Mouse (Mus musculus) neural tube, embryonic 13.5 days (tissue): ENCODE data around the gene Fanca. TPM values are rescaled to one million over a fixed set of nuclear protein-coding genes. Genes with fewer than 3 reads are reported as not detected.
A peak's percentile ranks its signal among the peaks of the same experiment; 100 is the strongest.
"Not testable (repeated sequence)": the region's sequence is repeated elsewhere in the genome, so short reads cannot be mapped to it uniquely, and the experiment has no call there.

ENCODE experiments used
- ATAC-seq: fragments of 200-750 bp; cut with Nextera tagmentation; 2 replicates; pipeline ENCODE4 v1.8.0; 2017; ENCODE audit warnings: low read depth, mild to moderate bottlenecking, moderate TSS enrichment, moderate library complexity
- H3K27ac ChIP-seq: fragments of 300-500 bp; sonication (generic); replicated peaks from 2 replicates; pipeline ENCODE4 v1.5.1; 2015; ENCODE audit warnings: moderate library complexity, mild to moderate bottlenecking, inconsistent platforms
- H3K27me3 ChIP-seq: fragments of 300-500 bp; sonication (generic); 2 replicates; pipeline ENCODE4 v1.6.1; 2015; ENCODE audit warnings: mild to moderate bottlenecking, inconsistent platforms
- H3K36me3 ChIP-seq: fragments of 300-500 bp; sonication (generic); 2 replicates; pipeline ENCODE4 v1.6.1; 2015; ENCODE audit warnings: mild to moderate bottlenecking, inconsistent platforms
- H3K4me1 ChIP-seq: fragments of 300-500 bp; sonication (generic); replicated peaks from 2 replicates; pipeline ENCODE4 v1.6.1; 2015; ENCODE audit warnings: inconsistent platforms
- H3K4me2 ChIP-seq: fragments of 300-500 bp; sonication (generic); 2 replicates; pipeline ENCODE4 v1.6.1; 2015; ENCODE audit warnings: inconsistent platforms, mild to moderate bottlenecking, moderate library complexity
- H3K4me3 ChIP-seq: fragments of 300-500 bp; sonication (generic); 2 replicates; pipeline ENCODE4 v1.5.1; 2015; ENCODE audit warnings: mild to moderate bottlenecking, inconsistent platforms
- H3K9ac ChIP-seq: fragments of 300-500 bp; sonication (generic); 2 replicates; pipeline ENCODE4 v1.6.1; 2015; ENCODE audit warnings: moderate library complexity, mild to moderate bottlenecking, inconsistent platforms
- H3K9me3 ChIP-seq: fragments of 300-500 bp; sonication (generic); 2 replicates; pipeline ENCODE4 v1.6.1; 2016; ENCODE audit warnings: inconsistent platforms
- WGBS: fragments of 180-500 bp; shearing (Covaris S2); methylation state at CpG from one replicate; pipeline ENCODE4 v1.1.7; 2015; 5-methylcytosine and 5-hydroxymethylcytosine counted together
- polyA plus RNA-seq: library from polyadenylated mRNA; unstranded; fragments of >200 nt; fragmentation: Nextera tagmentation; extraction: Ambion mirVana; gene quantifications from 2 replicates; pipeline ENCODE4 v1.2.1, GENCODE M21; 2015

Gene Fanca
- polyA plus RNA-seq, 1 experiment from 2014 or later = 9.3 TPM

DNA sequence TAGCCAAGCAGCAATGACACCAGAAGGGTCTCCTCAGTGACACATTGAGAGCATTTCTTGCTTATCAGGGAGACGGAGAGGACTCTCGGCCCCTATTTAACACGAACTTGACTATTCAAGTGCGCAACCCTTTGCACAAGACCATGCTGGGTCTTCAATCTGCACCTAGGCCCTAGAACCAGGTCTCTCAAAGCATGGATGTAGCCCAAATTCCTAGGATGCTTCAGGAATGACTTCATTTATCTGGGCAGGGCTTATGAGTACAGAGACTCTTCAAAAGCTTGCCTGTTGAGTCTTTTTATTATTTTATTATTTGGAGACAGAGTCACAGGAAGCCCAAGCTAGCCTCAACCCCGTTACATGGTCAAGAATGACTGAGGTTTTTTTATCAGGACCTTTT, 33.9 kb downstream of the Fanca start:
- Histone ChIP-seq H3K9ac (no peak overlapping the region), H3K4me2 (no peak overlapping the region), H3K9me3 (no peaks in the 10 kb centered on the region), H3K4me3 (no peak overlapping the region), H3K27ac (no peak overlapping the region), H3K4me1 (no peaks in the 10 kb centered on the region), H3K27me3 (no peaks in the 10 kb centered on the region), H3K36me3 (no peaks in the 10 kb centered on the region)
- no peak for ATAC-seq
- 88% methylated on average over 5 of the region's 5 CpGs for WGBS

DNA sequence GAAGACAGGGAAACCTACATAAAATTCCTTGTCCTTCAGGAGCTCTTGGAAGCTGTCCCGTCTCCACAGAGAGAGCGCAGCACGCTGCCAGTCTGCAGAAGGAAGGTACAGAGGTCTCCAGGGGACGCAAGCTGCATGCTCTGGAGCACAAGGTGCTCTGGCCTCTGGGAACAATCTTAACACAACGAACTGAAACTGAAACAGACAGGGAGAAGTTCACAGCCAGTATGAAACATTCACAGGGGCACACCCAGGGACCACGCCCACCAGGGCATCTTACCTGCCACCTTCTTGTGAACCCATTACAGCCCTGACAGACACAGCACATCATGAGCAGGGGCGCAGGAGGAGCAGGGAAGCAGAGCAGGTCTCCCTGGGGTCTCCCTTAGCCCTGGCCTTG, 34.4 kb downstream of the Fanca start:
- Histone ChIP-seq H3K27me3 (no peaks in the 10 kb centered on the region), H3K9me3 (no peaks in the 10 kb centered on the region), H3K9ac (no peak overlapping the region), H3K36me3 (no peaks in the 10 kb centered on the region), H3K4me2 (no peak overlapping the region), H3K4me1 (no peaks in the 10 kb centered on the region), H3K27ac (no peak overlapping the region), H3K4me3 (no peak overlapping the region)
- WGBS = 95% methylated on average over 7 of the region's 7 CpGs
- no peak for ATAC-seq

DNA sequence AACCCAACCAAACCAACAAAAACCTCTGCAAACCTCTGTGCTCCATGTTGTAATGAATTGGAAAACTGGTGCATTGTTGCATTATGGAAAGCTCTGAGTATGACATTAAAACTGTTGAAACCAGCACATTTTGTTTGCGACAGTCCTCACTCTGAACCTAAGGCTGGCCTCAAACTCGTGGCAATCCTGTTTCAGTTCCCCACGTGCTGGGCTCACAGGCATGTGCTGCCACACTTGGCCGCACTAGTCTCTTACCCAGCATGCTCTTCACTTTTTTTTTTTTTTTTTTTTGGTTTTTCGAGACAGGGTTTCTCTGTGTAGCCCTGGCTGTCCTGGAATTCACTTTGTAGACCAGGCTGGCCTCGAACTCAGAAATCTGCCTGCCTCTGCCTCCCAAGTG, 35.4 kb downstream of the Fanca start:
- 96% methylated on average over 5 of the region's 6 CpGs for WGBS
- not testable (repeated sequence) for ATAC-seq, H3K9me3 ChIP-seq, H3K9ac ChIP-seq, H3K27ac ChIP-seq, H3K4me1 ChIP-seq, H3K4me2 ChIP-seq, H3K4me3 ChIP-seq, H3K27me3 ChIP-seq, H3K36me3 ChIP-seq

DNA sequence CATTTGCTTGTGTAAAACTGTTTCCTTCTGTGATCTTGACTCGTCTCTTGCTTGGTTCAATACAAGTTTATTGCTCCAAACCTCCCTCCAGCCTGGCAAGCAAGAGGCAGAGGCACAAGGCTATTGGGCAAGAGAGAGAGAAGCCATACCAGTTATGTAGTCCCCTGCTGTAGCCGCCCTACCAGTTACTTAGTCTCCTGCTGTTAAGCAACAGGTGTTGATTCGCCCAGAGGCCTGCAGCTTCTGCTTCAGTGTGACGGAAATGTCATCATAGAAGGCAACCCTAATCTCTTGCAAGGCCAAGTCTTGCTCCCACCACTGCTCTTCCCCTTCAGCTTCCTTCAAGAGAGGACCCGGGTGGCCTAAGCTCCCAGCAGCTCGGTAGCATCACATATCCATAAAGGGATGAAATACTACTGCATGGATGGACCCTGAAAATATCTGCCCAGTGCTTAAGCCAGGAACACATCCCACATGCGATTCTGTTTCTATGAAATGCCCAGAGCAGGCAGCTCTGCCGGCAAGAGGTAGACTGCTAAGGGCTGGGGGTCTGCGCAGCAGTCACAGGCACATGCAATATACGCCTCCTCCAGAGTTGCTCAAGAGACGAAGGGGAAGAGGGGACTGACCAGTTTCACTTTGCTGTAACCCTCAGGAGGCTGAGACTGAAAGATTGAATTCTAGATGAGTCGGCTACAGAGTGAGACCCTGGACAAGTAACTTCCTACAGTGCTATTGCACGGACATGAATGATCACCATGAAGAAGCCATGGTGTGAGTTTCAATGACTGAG, 37.9 kb downstream of the Fanca start:
- no peak for ATAC-seq
- Histone ChIP-seq H3K36me3 (no peaks in the 10 kb centered on the region), H3K4me2 (no peak overlapping the region), H3K9me3 (no peaks in the 10 kb centered on the region), H3K27ac (no peak overlapping the region), H3K4me3 (no peak overlapping the region), H3K4me1 (no peaks in the 10 kb centered on the region), H3K9ac (no peak overlapping the region), H3K27me3 (no peaks in the 10 kb centered on the region)
- WGBS = 87% methylated on average over 13 of the region's 13 CpGs

DNA sequence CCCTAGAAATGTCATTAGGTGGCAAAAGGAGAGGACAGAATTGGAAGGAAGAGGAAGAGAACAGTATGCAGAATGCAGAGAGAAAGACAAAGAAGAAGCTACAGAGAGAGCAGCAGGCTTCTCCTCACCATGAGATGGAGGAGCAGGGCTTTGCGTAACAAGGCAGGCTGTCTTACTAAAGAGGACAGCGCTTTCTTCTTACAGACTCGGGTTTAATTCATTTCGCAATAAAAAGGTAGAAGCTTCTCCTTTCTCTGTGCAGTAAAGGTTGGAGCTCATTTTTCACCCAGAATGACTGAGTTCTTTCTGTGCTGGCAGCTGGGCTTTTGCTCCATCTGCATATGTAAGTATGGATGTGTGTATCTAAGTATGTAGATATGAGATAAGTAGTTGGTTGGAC, 38.5 kb downstream of the Fanca start:
- Histone ChIP-seq H3K27ac (no peak overlapping the region), H3K4me2 (no peak overlapping the region), H3K9ac (no peak overlapping the region), H3K4me3 (no peak overlapping the region), H3K27me3 (no peaks in the 10 kb centered on the region), H3K9me3 (no peaks in the 10 kb centered on the region), H3K36me3 (no peaks in the 10 kb centered on the region), H3K4me1 (no peaks in the 10 kb centered on the region)
- 90% methylated on average over 4 of the region's 4 CpGs for WGBS
- no peak for ATAC-seq

DNA sequence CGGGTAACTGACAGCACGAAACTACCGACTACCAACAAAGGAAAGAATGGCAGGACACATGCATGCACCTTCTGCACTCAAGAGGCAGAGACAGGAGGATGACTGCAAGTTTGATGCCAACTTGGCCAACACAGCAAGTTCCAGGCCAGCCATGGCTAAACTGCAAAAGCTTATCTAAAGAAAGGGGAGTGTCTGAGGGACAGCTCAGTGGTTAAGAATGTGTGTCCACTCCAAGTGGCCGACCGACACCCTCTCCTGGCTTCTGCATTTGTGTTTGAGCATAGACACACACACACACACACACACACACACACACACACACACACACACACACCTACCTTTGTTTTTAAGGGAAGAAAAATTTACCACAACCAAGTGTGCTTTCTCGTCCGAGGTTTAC, 39.9 kb downstream of the Fanca start:
- H3K27ac ChIP-seq = no peak overlapping the region
- 72% methylated on average over 7 of the region's 7 CpGs for WGBS
- H3K9ac ChIP-seq = 0 out of 2 replicates have a peak overlapping the region, but pooled peaks have one; percentile 3
- no peaks in the 10 kb centered on the region for H3K36me3 ChIP-seq
- H3K4me2 ChIP-seq = no peak overlapping the region
- H3K9me3 ChIP-seq = no peaks in the 10 kb centered on the region
- no peaks in the 10 kb centered on the region for H3K27me3 ChIP-seq
- no peak for ATAC-seq
- H3K4me1 ChIP-seq = no peaks in the 10 kb centered on the region
- H3K4me3 ChIP-seq = no peak overlapping the region

DNA sequence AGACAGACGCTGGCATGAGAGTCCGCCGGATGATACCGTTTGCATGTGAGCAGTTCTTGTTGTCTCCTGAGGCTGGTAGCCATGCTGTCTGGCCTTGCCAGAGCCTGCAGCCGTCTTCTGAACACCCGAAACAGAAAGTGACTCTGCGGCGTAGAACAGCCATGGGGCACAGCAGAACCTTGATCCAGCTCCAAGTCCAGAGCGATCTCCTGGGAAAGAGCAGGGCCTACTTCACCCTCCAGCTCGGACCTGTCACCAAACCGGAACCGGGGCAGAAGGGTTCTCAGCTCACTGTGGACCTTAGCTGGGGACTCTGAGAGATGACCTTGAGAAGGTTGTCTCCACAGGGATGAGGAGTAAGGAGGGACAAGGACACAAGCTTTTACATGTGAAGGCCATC, 43.3 kb downstream of the Fanca start:
- no peaks in the 10 kb centered on the region for H3K27me3 ChIP-seq
- WGBS = 93% methylated on average over 12 of the region's 12 CpGs
- ATAC-seq = no peak
- H3K4me3 ChIP-seq = no peak overlapping the region
- no peak overlapping the region for H3K4me2 ChIP-seq
- no peaks in the 10 kb centered on the region for H3K9me3 ChIP-seq
- H3K36me3 ChIP-seq = peaks cover 7% of the 10 kb centered on the region
- no peaks in the 10 kb centered on the region for H3K4me1 ChIP-seq
- no peak overlapping the region for H3K9ac ChIP-seq
- H3K27ac ChIP-seq = no peak overlapping the region

DNA sequence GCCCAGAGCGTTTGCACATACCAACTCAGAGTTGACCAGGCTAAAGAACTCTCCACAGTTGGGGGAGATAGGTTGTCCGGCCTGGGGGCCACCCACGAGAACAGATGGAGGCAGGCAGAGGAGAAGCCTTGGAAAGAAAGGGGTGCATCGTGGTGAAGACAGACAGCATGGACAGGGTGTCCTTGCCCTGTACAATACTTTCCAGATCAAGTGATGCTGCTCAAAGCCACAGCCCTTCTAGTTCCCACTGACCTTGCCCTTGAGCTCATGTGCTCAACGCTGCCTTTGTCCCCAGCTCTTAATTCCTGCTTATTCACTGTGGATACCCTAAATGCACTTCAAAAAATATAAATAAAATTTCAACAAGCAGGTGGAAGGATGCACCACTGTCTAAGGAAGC, 43.9 kb downstream of the Fanca start:
- WGBS = 89% methylated on average over 5 of the region's 5 CpGs

DNA sequence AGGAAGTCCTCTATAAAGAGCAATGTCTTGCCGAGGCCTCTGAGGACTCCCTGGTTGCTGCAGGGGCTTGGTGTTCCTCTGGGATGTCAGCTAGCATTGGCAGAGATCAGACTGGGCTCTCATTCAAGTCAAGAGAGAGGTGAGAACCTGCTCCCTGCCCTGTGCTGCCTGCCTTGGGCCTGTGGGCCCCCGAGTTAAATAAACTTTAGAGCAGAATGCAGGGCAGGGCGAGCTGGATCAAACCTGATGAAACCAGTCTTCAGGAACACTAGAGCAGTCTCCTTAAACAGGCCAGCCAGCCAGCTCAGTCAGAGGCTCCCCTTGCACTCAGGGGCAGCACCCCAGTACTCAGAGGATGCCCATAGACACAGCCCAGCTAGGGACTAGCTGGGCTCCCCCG, 46.5 kb downstream of the Fanca start:
- no peak overlapping the region for H3K4me2 ChIP-seq
- H3K4me3 ChIP-seq = no peak overlapping the region
- H3K4me1 ChIP-seq = 0 out of 2 replicates have a peak, but pooled peaks cover 2% of the 10 kb centered on the region
- 85% methylated on average over 4 of the region's 4 CpGs for WGBS
- H3K36me3 ChIP-seq = peaks cover 39% of the 10 kb centered on the region
- H3K27ac ChIP-seq = no peak overlapping the region
- H3K27me3 ChIP-seq = no peaks in the 10 kb centered on the region
- ATAC-seq = no peak
- no peaks in the 10 kb centered on the region for H3K9me3 ChIP-seq
- H3K9ac ChIP-seq = no peak overlapping the region

More for the DNA sequence above, 43.9 kb downstream of the Fanca start:
- Histone ChIP-seq H3K4me1 (no peaks in the 10 kb centered on the region), H3K9me3 (no peaks in the 10 kb centered on the region), H3K4me2 (no peak overlapping the region), H3K27me3 (no peaks in the 10 kb centered on the region), H3K27ac (no peak overlapping the region), H3K36me3 (peaks cover 14% of the 10 kb centered on the region), H3K4me3 (no peak overlapping the region), H3K9ac (no peak overlapping the region)
- no peak for ATAC-seq

DNA sequence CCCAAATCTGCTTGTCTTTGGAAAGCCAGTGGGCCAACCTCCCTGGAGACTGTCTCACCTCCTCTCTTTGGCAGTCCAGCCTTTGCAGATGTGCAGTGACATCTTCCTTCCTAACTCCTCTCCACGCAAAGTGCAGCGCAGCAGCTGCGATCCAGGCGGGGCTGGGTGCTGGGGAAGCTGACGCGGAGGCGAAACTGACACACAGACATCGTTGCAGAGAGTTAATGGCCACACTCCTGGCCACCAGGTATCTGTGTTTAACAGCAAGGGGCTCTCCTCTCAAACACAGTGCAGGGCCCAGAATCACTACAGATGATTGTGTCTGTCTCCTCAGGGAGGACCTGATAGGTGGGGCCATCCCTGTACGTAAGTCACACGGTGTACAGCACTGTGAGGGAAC, 47.2 kb downstream of the Fanca start:
- no peak overlapping the region for H3K9ac ChIP-seq

DNA sequence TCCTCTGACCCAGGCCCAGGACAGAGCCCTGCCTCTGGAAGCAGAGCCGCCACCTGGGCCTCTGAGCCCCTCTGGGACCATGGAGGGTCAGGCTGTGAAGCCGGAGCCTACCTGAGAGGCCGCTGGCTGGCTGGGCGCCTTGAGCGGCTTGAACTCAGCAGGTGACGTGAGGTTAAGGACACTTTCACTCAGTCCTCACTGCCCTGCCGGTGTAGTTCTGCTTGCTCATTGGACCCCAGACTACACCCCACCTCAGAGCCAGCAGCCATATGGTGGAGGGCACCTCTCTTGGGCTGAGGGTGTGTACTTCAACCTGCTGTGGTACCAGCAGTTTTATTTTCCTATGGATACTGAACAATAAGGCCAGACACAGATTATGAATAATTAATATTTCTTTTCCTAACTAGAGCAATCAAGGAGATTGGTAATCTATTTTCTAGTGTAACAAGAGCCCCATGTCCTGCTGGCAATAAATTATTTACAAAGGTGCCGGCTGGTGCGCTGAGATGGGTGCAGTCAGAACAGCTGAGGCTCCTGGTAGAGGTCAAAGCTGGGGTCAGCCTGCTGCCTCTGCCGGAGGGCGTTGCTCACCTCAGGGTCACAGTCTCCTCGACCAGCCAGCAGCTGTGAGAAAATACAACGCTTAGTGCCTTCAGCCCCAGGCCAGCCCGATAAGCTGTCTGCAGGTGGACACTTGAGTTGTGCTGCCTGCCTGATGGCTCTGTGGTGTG, 50.3 kb downstream of the Fanca start:
- Histone ChIP-seq H3K27me3 (no peaks in the 10 kb centered on the region), H3K36me3 (peaks cover 77% of the 10 kb centered on the region), H3K4me1 (0 out of 2 replicates have a peak, but pooled peaks cover 2% of the 10 kb centered on the region), H3K4me3 (no peak overlapping the region), H3K4me2 (no peak overlapping the region), H3K9me3 (no peaks in the 10 kb centered on the region), H3K9ac (no peak overlapping the region), H3K27ac (peak overlapping the region; percentile 42; the same call in 1 of the 2 replicates)
- ATAC-seq = no peak; the same call in 1 of the 2 replicates
- 70% methylated on average over 14 of the region's 14 CpGs for WGBS

More for the DNA sequence above, 47.2 kb downstream of the Fanca start:
- Histone ChIP-seq H3K27me3 (no peaks in the 10 kb centered on the region), H3K4me1 (0 out of 2 replicates have a peak, but pooled peaks cover 2% of the 10 kb centered on the region), H3K4me2 (no peak overlapping the region), H3K27ac (no peak overlapping the region), H3K36me3 (peaks cover 47% of the 10 kb centered on the region), H3K9me3 (no peaks in the 10 kb centered on the region), H3K4me3 (no peak overlapping the region)
- 94% methylated on average over 10 of the region's 10 CpGs for WGBS
- ATAC-seq = no peak

DNA sequence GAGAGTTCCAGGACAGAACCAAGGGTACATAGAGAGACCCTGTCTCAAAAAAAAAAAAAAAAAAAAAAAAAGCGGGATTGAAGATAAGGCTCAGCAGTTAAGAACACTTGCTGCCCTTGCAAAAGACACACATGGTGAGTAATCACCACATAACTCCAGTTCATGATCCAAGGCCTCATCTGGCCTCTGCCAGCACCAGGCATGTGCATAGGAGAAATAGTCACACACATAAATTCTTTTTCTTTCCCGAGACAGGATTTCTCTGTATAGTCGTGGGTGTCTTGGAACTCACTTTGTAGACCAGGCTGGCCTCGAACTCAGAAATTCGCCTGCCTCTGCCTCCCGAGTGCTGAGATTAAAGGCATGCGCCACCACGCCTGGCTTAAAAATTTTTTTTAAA, 60.8 kb downstream of the Fanca start:
- peaks cover 62% of the 10 kb centered on the region for H3K36me3 ChIP-seq
- 93% methylated on average over 8 of the region's 8 CpGs for WGBS
- not testable (repeated sequence) for ATAC-seq

More for the DNA sequence above, 60.8 kb downstream of the Fanca start:
- not testable (repeated sequence) for H3K4me2 ChIP-seq, H3K9ac ChIP-seq, H3K9me3 ChIP-seq, H3K4me3 ChIP-seq, H3K27me3 ChIP-seq
- peak overlapping the region; percentile 42; the same call in 1 of the 2 replicates for H3K27ac ChIP-seq
- peaks cover 36% of the 10 kb centered on the region for H3K4me1 ChIP-seq
